Mouse (Mus musculus): ENCODE results near the gene Cstf3.

DNA sequence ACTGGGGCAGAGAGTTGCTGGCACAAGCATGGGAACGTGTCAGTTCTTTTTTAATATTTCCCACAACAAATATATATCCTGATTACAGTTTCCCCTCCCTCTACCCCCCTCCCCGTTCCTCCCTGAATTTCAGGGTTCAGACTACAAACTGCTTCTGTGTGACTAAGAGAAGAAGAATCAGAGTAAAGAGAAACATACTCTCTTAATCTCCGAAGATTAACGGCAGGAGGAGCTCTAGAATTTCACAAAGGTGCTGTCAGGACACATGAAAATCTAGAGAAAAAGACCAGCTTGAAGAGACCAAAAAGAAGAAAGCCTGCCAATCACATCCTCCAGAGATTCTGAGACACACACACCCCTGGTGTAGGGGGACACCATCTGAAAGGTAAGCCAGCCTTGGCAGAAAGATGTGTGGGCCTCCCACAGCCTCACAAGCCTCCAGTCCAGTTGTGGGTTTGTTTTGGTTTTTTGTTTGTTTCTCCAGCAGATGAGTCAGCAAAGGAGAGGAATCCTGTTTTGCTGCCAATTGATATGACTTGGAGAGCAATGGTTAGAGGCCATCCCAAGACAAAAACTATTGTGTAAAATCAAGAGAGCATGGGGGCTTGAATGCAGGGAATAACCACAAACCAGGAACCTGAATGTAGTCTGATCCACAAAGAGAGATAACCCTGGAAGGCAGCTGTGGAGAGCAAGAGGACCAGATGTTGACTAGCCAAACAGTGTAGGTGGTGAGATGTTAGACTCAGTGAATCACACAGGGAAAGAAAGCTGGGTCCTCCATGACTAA is 30.5 kb upstream of the Cstf3 start:
- no peak for TF ChIP-seq CTCF (IDR thresholded peaks at IDR 0.05 in 2 of 3, conservative IDR thresholded peaks at IDR 0.05 in 1 of 3; ENCODE audit: control insufficient read depth in 1 of 3, insufficient read depth in 1 of 3, low read depth in 2 of 3, low read length in 3 of 3, poor library complexity in 1 of 3, severe bottlenecking in 1 of 3)
- no peak for TF ChIP-seq ETS1 (IDR thresholded peaks at IDR 0.05; ENCODE audit: low read depth, low read length)
- TF ChIP-seq ZMIZ1 (IDR thresholded peaks at IDR 0.05; ENCODE audit: low read depth, low read length), result no peak
- TF ChIP-seq ZC3H11A (IDR thresholded peaks at IDR 0.05; ENCODE audit: low read depth, low read length), result no peak

Measured in MEL (cell line).